Mouse (Mus musculus): ENCODE measurements around the gene Fat1.
"Not testable (repeated sequence)": the region's sequence is repeated elsewhere in the genome, so short reads cannot be mapped to it uniquely, and the experiment has no call there.

The Fat1 gene

DNA sequence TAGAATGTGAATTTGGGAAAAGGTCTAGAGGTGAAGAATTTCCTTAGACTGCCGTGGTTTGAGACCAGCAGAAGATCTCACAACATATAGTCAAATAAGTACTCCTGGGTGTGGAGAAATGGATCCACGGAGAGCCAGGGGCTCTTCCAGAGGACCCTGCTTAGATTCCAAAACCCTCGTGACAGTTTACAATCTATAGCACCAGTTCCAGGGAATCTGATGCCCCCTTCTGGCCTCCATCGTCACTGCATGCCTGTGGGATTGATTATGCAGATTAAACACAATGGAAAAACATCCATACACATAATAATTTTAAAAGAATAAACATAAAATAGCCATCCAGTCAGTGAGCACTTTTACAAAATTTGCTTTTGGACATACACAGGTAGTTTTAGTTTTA, 75.4 kb downstream of the Fat1 start:
- DNase-seq = no peak

GRCm38 (mm10) chr8:45011774-45012173, 76.5 kb downstream of the Fat1 start:
- no peak for DNase-seq

- DNase-seq = no peak
These were observed 78.6 kb downstream of the Fat1 start for GRCm38 (mm10) chr8:45013852-45014251.

- DNase-seq = no peak
These were observed 79.3 kb downstream of the Fat1 start for GRCm38 (mm10) chr8:45014498-45015067.

GRCm38 (mm10) chr8:45015876-45016275, 80.6 kb downstream of the Fat1 start:
- DNase-seq = no peak

GRCm38 (mm10) chr8:45019241-45019640, 84.0 kb downstream of the Fat1 start:
- DNase-seq = no peak

- no peak for DNase-seq
These were observed 85.9 kb downstream of the Fat1 start for GRCm38 (mm10) chr8:45021171-45021570.

- DNase-seq = no peak
These were observed 86.8 kb downstream of the Fat1 start for GRCm38 (mm10) chr8:45021911-45022665.

DNA sequence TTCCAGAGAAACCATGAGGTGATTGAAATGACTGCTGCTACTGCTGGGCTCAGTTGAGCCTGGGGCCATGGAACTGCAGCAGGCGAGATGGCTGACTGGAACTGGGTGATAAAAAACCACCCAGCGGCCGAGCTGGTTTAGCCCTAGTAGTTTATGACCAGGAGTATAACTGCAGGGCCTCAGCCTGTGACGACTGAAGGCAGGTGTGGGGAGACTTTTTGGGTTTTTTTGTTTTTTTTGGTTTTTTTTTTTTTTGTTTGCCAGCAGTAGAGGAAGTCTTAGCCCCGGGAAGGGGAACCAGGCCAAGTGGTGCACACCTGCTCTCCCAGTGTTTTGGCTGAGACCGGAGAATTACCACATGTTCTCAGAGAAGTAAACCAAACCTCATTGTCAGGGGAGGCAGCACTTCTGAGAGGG, 92.8 kb downstream of the Fat1 start:
- no peak for DNase-seq

DNA sequence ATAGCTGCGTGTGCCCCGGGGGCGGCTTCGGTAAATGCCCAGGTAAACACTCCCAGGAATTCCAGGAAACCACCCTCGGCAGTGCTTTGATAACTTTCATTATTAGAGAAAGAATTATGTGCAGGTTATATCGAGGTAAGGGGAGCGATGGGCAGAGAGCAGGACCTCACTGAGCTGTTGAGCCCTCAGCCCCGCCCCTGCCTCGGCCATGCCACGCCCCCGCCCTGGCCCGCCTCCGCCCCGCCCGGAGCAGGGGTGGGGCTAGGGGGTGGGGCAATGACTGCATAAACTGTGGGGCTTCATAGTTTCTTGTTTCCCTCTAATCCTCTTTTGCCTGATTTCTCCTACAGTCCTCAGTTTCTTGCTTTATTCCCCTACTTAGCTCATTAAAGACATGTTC, 103.1 kb downstream of the Fat1 start:
- DNase-seq = no peak

DNA sequence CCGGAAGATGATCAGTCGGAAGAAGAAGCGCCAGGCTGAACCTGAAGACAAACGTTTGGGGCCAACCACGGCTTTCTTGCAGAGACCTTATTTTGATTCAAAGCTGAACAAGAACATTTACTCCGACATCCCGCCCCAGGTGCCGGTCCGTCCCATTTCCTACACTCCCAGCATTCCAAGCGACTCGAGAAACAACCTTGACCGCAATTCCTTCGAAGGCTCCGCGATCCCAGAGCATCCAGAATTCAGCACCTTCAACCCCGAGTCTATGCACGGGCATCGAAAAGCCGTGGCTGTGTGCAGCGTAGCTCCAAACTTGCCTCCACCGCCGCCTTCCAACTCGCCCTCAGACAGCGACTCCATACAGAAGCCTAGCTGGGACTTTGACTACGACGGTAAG, 108.9 kb downstream of the Fat1 start:
- DNase-seq = no peak

DNA sequence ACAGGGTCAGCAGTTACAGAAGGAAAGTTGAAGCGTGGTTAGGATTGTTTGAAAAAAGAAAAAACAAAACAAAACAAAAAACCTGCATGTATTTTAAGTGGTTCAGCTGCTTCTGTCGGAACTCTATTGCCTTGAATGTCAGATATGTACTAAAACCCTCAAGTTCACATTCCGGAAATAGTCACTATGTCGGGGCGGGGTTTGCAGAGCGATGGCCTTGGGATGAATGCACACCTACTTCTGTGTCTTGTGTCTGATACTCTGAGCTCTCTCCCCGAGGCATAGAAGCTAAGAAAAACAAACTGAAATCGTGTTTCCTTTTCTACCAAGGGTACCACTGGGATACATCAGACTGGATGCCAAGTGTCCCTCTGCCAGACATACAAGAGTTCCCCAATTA, 115.2 kb downstream of the Fat1 start:
- DNase-seq = no peak

DNA sequence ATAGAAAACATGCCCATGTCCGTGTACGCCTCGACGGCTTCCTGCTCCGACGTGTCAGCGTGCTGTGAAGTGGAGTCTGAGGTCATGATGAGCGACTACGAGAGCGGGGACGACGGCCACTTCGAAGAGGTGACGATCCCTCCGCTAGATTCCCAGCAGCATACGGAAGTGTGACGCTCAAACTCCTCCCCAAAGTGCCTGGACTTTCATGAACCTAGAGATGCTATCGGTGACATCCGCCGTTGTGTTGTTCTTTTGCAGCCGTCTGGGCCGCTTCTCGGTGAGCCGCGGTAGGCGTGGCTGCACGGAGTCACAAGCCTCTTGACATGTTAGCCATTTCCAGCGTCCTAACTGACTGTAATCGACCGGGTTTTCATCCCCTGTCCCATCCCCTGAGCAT, 116.0 kb downstream of the Fat1 start:
- DNase-seq = no peak

DNA sequence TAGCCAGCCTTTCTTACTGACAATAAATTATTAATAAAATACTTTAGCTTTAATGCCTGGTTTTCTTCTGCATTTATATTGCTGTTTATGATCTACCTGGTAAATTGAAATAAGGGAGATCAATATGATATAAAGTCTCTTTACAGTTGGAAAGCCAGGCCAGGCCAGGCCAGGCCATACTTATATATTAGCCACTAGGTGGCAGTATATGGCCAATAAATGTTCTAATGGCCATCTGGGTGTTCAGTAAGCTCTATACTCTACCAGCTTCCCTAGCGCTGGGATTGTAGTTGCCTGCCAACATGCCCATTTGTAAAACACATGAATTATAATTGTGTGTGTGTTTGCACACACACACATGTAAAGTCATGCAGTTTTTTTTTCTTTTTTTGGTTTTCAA, 117.0 kb downstream of the Fat1 start:
- DNase-seq = no peak

- no peak for DNase-seq
These were observed 117.4 kb downstream of the Fat1 start for GRCm38 (mm10) chr8:45052618-45053017.

- DNase-seq = no peak
These were observed 120.3 kb downstream of the Fat1 start for GRCm38 (mm10) chr8:45055500-45055899.

DNA sequence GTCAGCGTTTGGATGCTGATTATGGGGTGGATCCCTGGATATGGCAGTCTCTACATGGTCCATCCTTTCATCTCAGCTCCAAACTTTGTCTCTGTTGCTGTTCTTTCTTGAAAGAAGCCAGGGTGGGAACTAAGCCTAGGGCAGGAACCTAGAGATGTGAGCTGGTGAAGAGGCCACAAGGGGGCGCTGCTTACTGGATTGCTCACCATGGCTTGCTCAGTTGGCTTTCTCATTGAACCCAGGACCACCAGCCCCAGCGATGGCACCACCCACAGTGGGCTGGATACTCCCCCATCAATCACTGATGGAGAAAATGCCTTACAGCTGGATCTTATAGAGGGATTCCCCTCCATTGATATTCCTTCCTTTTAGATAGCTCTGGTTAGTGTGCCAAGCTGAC, 121.6 kb downstream of the Fat1 start:
- no peak for DNase-seq

GRCm38 (mm10) chr8:45060083-45060482, 124.8 kb downstream of the Fat1 start:
- DNase-seq = no peak

- DNase-seq = no peak
These were observed 127.1 kb downstream of the Fat1 start for GRCm38 (mm10) chr8:45062311-45062710.

DNA sequence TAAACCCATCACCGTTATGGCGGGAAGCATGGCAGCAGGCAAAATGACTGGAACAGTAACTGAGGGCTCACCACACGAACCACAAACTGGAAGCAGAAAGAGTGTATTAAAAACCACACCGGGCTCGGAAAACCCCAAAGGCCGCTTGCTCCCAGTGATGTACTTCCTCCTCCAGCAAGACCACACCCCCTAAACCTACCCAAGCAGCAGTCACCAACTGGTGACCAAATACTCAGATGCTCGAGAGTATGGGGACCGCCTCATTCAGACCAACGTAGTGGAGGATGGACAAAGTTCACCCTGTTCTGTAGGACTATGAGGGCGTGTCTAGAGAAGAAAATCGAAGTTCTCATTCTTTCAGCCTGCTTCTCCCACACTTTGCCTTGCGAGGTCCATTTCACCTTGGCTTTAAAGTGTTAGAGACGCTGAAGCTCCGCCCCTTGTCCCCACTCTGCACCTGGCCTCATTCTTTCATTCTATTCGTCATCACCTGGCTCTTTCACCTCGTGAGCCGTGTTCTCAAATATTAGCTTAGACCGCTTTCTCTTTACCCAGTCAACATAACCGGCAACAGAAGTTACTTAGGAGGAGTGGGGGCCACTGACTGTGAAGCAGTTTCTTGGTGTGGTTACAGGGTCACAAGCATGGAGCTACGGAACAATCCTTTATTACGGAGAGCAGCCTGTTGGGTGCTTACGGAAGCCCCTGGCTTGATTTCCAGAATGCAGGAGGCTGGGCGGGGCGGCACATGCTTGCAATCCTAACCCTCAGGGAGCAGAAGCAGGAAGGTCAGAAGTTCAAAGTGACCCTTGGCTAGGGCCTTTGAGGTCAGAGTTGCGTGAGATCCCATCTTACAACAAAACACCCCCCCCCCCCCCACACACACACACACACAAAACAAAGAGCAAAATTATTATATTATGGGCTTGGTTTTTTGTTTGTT, 128.0 kb downstream of the Fat1 start:
- no peak for DNase-seq

DNA sequence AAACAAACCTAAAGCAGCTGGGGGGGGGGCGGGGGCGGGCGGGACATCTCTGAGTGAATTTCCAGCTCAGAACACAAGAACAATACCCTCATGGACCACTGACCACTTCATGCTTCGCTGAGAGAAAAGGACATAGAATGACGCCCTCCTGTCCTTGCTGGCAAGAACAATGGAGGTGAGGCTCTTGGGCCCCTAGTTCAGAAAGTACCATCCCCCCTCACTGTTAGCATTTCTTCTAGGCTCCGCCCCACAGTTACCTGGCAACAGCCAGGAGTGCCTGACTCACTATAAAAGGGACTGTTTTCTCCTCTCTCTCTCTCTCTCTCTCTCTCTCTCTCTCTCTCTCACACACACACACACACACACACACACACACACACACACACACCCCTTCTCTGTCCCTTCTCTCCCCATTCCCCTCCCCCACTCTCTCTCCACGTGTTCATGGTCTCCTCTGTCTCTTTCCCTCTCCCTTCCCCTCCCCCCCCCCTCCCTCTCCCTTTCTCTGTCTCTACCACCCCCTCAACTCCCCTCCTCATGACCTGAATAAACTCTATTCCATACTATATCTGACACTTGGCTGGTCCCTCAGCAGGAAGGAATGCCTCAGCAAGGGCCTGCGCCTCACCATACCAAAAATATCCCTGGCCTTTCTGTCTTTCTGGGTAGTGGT, 129.1 kb downstream of the Fat1 start:
- no peak for DNase-seq

- DNase-seq = not testable (repeated sequence)
These were observed 130.1 kb downstream of the Fat1 start for GRCm38 (mm10) chr8:45065391-45065790.

DNA sequence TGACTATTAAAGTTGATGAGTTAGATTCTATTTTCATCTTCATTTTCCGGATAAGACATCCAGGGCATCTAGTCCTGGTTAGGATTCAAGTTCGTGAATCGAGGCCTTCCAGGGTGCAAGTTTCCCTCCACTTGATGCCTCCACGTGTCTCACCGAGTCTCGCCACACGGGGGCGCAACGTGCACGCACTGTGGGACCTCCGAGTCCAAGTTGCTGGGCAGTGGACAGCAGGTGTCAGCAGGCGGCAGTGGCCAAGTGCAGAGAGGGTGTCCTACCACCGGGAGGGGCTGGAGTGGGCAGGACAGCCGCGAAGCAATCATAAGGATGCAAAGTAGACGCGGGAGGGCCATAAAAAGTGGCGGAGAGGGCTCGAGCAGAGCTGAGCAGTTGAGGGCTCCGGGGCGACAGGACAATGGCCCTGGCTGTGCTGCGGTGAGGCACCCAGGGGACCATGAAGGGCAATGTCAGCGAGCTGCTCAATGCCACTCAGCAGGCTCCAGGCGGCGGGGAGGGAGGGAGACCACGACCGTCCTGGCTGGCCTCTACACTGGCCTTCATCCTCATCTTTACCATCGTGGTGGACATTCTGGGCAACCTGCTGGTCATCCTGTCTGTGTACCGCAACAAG, 133.6 kb downstream of the Fat1 start, which contains the start of gene Mtnr1a:
Mtnr1a (plus strand) TSS at position 379 of the 628 bp plus-strand sequence.
- peak; percentile 79 for DNase-seq
